Mouse (Mus musculus): Measurements from ENCODE around the gene Esp38. TPM values are rescaled to one million over a fixed set of nuclear protein-coding genes. Genes with fewer than 3 reads are reported as not detected.
"Not testable (repeated sequence)": the region's sequence is repeated elsewhere in the genome, so short reads cannot be mapped to it uniquely, and the experiment has no call there.

The Esp38 gene
- not detected for total RNA-seq (2022)

DNA sequence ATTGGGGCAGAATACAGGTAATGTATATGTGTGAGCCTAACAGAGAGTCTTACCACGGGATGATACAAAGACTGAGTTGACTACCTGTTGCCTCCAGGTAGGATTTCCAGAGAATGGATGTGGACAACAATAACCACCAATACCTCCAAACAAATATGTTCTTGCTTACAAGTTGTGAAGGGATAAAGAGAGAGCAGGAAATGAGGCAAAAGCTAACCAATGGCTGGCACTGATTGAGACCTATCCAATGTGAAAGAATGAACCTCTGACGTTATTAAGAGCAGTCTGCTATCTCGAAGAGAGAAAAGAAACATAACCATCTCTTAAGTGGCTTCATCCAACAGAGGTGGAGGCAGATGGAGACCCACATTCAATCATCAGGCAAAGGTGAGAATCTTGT is at the start of gene Esp38:
TSS of gene Esp38 (plus strand) at position 301 of the 400 bp plus-strand sequence.
- DNase-seq (ENCODE audit: low spot score in 2 of 2) = no peak

DNA sequence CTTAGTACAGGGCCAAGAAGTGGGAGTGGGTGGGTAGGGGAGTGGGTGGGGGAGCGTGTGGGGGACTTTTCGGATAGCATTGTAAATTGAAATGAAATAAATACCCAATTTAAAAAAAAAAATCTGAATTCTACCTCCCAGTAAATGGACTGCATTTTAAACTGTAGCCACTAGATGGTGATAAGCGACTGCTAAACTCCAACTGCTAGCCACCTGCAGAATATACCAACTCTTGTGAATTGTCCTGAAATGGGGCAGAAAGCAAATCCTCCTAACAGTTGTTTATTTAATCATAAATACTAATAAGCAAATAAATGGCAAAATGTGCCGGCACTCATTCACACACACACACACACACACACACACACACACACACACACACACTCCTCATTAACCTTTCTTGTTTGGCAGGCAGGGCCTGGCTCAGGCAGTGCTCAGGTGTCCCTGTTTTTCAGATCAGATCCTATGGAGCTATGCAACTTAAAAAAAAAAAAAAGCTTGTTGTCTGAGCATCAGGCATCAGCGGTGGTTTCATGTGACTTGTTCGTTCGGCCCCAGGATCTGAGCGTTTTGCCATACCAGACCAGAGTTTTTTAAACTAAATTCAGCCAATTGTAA is 47.3 kb upstream of the Esp38 start:
- not testable (repeated sequence) for DNase-seq (ENCODE audit: low spot score in 2 of 2)

Other genes with a start within 250 kb of the Esp38 start
- not detected for gene AC192777.2, start 144.9 kb downstream of the Esp38 start, total RNA-seq (2022)